Mouse (Mus musculus) kidney, embryonic 15.5 days (tissue): ENCODE measurements around the gene Slc16a13. TPM values are rescaled to one million over a fixed set of nuclear protein-coding genes. Genes with fewer than 3 reads are reported as not detected.
A peak's percentile ranks its signal among the peaks of the same experiment; 100 is the strongest.

ENCODE experiments used
- ATAC-seq: fragments of 200-750 bp; cut with Nextera tagmentation; replicated peaks from 2 replicates; pipeline ENCODE4 v1.8.0; 2017; ENCODE audit warnings: moderate TSS enrichment; ENCODE audit not compliant: low FRiP score
- H3K27ac ChIP-seq: fragments of 300-500 bp; sonication (generic); 2 replicates; pipeline ENCODE4 v1.5.1; 2015; ENCODE audit warnings: mild to moderate bottlenecking, inconsistent platforms
- H3K27me3 ChIP-seq: fragments of 300-500 bp; sonication (generic); 2 replicates; pipeline ENCODE4 v1.6.1; 2015; ENCODE audit warnings: inconsistent platforms
- H3K36me3 ChIP-seq: fragments of 300-500 bp; sonication (generic); 2 replicates; pipeline ENCODE4 v1.6.1; 2015; ENCODE audit warnings: inconsistent platforms
- H3K4me1 ChIP-seq: fragments of 300-500 bp; sonication (generic); 2 replicates; pipeline ENCODE4 v1.6.1; 2015; ENCODE audit warnings: inconsistent platforms
- H3K4me2 ChIP-seq: fragments of 300-500 bp; sonication (generic); 2 replicates; pipeline ENCODE4 v1.6.1; 2015; ENCODE audit warnings: moderate library complexity, mild to moderate bottlenecking, inconsistent platforms
- H3K4me3 ChIP-seq: fragments of 300-500 bp; sonication (generic); replicated peaks from 2 replicates; pipeline ENCODE4 v1.5.1; 2015; ENCODE audit warnings: mild to moderate bottlenecking, inconsistent platforms
- H3K9ac ChIP-seq: fragments of 300-500 bp; sonication (generic); 2 replicates; pipeline ENCODE4 v1.6.1; 2015; ENCODE audit warnings: mild to moderate bottlenecking, inconsistent platforms
- H3K9me3 ChIP-seq: fragments of 300-500 bp; sonication (generic); replicated peaks from 2 replicates; pipeline ENCODE4 v1.6.1; 2016; ENCODE audit warnings: inconsistent platforms
- WGBS: fragments of 180-500 bp; shearing (Covaris S2); methylation state at CpG from one replicate; pipeline ENCODE4 v1.1.7; 2015; ENCODE audit warnings: mixed read lengths; 5-methylcytosine and 5-hydroxymethylcytosine counted together
- polyA plus RNA-seq: library from polyadenylated mRNA; unstranded; fragments of >200 nt; fragmentation: Nextera tagmentation; extraction: Ambion mirVana; gene quantifications from 2 replicates; pipeline ENCODE4 v1.2.1, GENCODE M21; 2015

Slc16a13 gene
- 13.3 TPM in 2 replicates for polyA plus RNA-seq

DNA sequence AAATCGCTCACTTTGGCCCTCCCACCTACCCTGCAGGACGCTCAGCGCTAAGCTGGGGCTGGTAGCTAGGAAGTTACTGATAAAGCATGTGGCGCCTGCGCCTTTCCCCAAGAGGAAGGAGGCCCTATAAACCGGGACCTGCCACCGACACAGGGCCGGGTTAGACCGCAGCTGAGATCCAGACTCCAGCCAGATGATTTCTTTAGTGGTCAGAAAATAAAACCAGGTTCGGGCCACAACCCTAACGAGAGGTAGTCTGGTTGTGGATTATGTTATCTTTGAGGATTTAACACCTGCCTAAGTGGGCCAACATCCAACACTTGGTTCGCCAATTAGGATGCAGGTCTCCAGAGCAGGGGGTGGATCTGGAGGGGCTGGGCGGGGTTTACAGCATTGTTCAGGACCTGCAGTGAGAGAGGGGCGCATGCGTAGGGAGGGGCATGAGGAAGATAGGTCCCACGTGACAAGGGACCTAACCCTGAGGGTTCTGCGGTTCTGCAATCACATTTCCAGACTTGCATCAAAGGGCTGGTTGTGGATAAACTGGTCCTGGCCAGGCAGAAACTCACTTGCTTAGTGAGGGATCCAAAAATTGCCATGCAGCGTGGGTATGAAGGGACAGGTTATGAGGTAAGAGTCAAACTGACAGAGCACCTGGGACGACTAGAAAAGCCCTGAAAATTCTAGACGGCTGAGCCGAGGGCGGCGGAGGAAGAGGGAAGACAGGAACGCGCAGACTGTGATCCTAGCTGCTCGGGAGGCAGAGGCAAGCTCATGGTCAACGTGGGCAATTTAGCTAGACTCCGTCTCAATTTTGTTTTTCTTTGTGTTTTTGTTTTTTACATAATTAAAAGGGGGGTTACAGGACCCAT lies at the start of gene Slc16a13:
TSS of gene Slc16a13 (minus strand) at position 334 of the 872 bp plus-strand sequence.
- Histone ChIP-seq H3K4me2 (peak within 1 kb of the TSS; percentile 93), H3K36me3 (peaks cover 6% of the 10 kb centered on the region; the same call in 1 of the 2 replicates), H3K9ac (peak within 1 kb of the TSS; percentile 67), H3K27me3 (peaks cover 64% of the 10 kb centered on the region), H3K4me3 (peak within 1 kb of the TSS; percentile 58), H3K27ac (peak within 1 kb of the TSS; percentile 89), H3K4me1 (peaks cover 46% of the 10 kb centered on the region), H3K9me3 (no peaks in the 10 kb centered on the region)
- under 1% methylated on average over 28 of the region's 28 CpGs for WGBS
- peak; percentile 93 for ATAC-seq

DNA sequence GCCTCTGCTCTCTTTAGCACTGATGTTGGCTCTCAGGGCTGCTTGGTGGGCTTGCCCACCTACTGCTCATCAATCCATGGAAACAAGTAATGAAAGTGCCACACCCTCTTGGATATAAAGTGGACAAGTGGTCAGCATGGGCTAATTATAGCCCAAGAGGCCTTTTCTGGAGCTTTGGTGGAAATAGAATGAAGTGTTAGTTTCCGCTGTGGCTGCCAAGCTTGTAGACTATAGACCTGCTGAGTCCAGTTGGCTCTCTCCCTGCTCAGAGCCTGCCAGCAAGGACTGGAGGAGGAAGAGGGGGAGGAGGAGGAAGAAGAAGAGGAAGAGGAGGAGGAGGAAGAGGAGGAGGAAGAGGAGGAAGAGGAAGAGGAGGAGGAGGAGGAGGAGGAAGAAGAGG lies 45.5 kb upstream of the Slc16a13 start:
- 78% methylated on average over 1 of the region's 1 CpGs for WGBS
- ATAC-seq = no peak

DNA sequence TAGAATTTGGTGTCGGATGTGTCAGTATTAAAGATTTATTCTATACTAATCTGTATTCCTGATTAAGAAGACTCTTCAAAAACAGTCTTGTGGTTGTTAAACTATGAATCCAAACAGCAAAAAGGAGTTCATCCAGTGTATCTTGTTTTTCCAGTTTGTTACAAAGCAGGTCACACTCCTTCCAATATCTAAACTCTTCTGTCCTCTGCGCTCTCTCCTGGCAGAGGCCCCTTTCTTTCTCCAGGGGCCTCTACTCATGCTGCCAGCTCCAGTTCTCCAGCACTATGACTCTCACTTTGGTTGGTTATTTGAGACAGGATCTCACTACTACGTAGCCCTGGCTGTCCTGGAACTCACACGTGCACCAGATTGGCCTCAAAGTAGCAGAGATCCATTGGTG lies 45.0 kb upstream of the Slc16a13 start:
- no peaks in the 10 kb centered on the region for H3K9me3 ChIP-seq
- H3K27ac ChIP-seq = no peak overlapping the region
- WGBS = 77% methylated on average over 4 of the region's 4 CpGs
- no peak for ATAC-seq
- no peak overlapping the region for H3K4me3 ChIP-seq
- H3K36me3 ChIP-seq = no peaks in the 10 kb centered on the region
- no peak overlapping the region for H3K9ac ChIP-seq
- H3K4me1 ChIP-seq = no peaks in the 10 kb centered on the region
- no peak overlapping the region for H3K4me2 ChIP-seq
- 0 out of 2 replicates have a peak, but pooled peaks cover 4% of the 10 kb centered on the region for H3K27me3 ChIP-seq

More for the DNA sequence above, 45.5 kb upstream of the Slc16a13 start:
- H3K9ac ChIP-seq = no peak overlapping the region
- no peak overlapping the region for H3K27ac ChIP-seq
- 0 out of 2 replicates have a peak, but pooled peaks cover 4% of the 10 kb centered on the region for H3K27me3 ChIP-seq
- H3K9me3 ChIP-seq = no peaks in the 10 kb centered on the region
- no peak overlapping the region for H3K4me3 ChIP-seq
- no peaks in the 10 kb centered on the region for H3K36me3 ChIP-seq
- no peak overlapping the region for H3K4me2 ChIP-seq
- no peaks in the 10 kb centered on the region for H3K4me1 ChIP-seq

DNA sequence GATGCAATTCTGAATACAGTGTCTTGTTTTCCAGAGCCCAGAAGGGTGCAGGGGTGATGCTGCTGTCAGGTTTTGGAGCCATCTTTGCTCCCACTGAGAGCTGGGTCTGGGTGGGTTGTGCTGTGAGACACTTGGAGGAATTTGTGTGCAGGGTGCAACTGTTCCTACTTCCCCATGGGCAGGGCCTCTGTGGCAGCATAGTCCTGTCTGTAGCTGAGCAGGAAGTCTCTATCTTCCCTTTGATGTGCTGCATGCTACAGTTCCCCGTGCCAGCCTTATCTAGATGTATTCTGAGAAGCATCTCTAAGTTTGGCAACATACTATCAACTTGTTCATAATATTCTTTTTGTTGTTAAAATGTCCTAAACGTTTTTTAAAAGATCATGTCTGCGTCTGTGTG lies 44.4 kb upstream of the Slc16a13 start:
- Histone ChIP-seq H3K27me3 (0 out of 2 replicates have a peak, but pooled peaks cover 4% of the 10 kb centered on the region), H3K4me3 (no peak overlapping the region), H3K4me1 (no peaks in the 10 kb centered on the region), H3K27ac (no peak overlapping the region), H3K9ac (no peak overlapping the region), H3K36me3 (no peaks in the 10 kb centered on the region), H3K9me3 (no peaks in the 10 kb centered on the region), H3K4me2 (no peak overlapping the region)
- 64% methylated on average over 3 of the region's 3 CpGs for WGBS
- ATAC-seq = no peak

DNA sequence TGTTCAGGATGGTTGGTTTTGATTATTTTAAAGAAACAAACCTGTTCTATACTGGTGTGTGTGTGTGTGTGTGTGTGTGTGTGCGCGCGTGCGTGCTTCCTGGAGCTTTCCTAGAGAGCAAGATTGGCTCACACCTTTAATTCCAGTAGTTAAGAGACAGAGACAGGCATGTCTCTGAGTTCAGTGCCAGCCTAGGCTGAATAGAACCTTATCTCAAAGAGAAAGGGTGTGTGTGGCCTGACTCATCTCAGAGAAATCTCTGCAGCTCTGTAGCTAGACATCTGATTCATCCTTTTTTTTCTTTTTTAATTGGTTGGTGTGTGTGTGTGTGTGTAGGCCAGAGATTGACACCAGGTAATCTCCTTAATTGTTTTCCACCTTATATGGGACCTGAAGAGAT lies 38.2 kb upstream of the Slc16a13 start:
- 91% methylated on average over 4 of the region's 4 CpGs for WGBS
- Histone ChIP-seq H3K4me3 (no peak overlapping the region), H3K36me3 (no peaks in the 10 kb centered on the region), H3K27me3 (peaks cover 28% of the 10 kb centered on the region), H3K9me3 (no peaks in the 10 kb centered on the region), H3K4me1 (peaks cover 16% of the 10 kb centered on the region), H3K9ac (no peak overlapping the region), H3K27ac (no peak overlapping the region), H3K4me2 (no peak overlapping the region)
- no peak for ATAC-seq

DNA sequence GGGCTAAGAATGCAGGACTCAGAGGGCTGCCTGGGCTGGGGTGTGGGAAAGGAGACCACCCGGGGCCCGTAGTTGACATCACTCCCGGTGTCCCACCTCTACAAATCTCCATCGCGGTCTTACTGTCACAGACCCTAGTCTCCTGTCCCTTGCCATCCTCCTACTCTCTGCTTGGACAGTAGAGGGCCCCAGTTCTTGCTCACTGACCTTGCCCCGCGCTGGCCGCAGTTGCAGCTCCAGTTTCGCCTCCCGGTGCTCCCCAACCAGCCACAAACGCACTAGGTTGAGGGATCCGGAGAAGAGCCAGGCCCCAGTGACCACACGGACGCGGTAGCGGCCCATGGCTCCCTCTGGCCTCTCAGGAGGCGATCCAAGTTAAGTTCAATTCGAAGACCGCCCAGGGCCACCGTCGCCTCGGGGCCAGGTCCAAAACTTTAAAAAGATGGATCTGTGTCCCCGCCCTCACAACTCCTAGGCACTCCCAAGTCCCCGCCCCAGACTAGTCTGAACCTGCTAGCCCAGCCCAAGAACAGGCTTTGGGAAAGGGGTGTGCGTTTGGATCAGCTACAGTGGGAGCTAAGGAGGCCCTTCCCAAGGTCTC lies 34.2 kb upstream of the Slc16a13 start, which contains the start of gene Alox12:
TSS of gene Alox12 (minus strand) at position 423 of the 601 bp plus-strand sequence.
- peaks cover 62% of the 10 kb centered on the region for H3K27me3 ChIP-seq
- no peak within 1 kb of the TSS for H3K27ac ChIP-seq
- peak within 1 kb of the TSS; percentile 25; the same call in 1 of the 2 replicates for H3K9ac ChIP-seq
- no peaks in the 10 kb centered on the region for H3K9me3 ChIP-seq
- peak within 1 kb of the TSS; percentile 67 for H3K4me2 ChIP-seq
- H3K4me3 ChIP-seq = peak within 1 kb of the TSS; percentile 41
- WGBS = 2% methylated on average over 25 of the region's 25 CpGs
- peak; percentile 78 for ATAC-seq
- peaks cover 22% of the 10 kb centered on the region for H3K4me1 ChIP-seq
- no peaks in the 10 kb centered on the region for H3K36me3 ChIP-seq

DNA sequence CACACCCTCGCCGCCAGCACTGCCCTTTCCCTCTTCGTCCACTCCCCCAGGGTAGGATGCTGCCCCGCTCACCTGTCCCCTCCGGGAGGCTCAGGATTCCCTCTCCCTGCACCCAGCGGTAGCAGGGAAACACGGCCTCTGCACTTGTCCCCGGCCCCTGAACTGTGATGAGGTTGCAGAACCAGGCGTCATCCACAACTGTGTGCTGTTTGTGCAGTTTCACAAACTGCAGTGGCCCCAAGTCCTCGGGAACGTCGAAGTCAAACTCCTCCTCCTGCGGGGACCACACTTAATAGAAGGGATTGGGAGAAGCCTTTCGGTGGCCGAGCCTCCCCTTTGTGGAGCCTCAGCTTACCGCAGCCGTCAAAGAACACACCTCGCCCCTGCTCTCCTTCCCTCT lies 33.5 kb upstream of the Slc16a13 start:
- Histone ChIP-seq H3K27ac (no peak overlapping the region), H3K4me1 (peaks cover 22% of the 10 kb centered on the region), H3K9me3 (no peaks in the 10 kb centered on the region), H3K4me2 (peak overlapping the region; percentile 67), H3K4me3 (peak overlapping the region; percentile 41), H3K36me3 (no peaks in the 10 kb centered on the region), H3K9ac (peak overlapping the region; percentile 25; the same call in 1 of the 2 replicates), H3K27me3 (peaks cover 62% of the 10 kb centered on the region)
- WGBS = 5% methylated on average over 18 of the region's 18 CpGs
- ATAC-seq = no peak

DNA sequence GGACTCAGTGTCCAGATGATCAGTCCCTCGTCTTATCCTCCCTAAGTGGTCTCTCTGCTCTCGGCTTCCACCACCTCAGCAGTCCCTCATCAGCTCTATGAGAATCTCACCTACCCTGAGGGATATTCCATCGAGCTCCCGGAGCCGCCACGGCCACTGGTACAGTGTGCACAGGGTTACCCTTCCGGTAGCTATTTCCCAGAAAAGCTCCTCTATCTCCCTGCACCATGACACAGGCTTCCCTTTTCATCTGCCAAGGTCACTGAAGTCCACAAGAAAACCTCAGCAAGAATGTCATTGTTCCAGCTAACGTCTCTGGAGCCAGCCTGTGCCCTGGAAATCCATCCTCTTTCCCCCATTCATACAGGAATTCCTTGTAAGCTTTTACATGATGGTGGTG lies 31.0 kb upstream of the Slc16a13 start:
- no peak for ATAC-seq
- H3K36me3 ChIP-seq = no peaks in the 10 kb centered on the region
- no peaks in the 10 kb centered on the region for H3K9me3 ChIP-seq
- peaks cover 22% of the 10 kb centered on the region for H3K4me1 ChIP-seq
- H3K27me3 ChIP-seq = peaks cover 78% of the 10 kb centered on the region
- no peak overlapping the region for H3K4me3 ChIP-seq
- H3K27ac ChIP-seq = no peak overlapping the region
- H3K4me2 ChIP-seq = no peak overlapping the region
- no peak overlapping the region for H3K9ac ChIP-seq
- WGBS = 73% methylated on average over 8 of the region's 8 CpGs

DNA sequence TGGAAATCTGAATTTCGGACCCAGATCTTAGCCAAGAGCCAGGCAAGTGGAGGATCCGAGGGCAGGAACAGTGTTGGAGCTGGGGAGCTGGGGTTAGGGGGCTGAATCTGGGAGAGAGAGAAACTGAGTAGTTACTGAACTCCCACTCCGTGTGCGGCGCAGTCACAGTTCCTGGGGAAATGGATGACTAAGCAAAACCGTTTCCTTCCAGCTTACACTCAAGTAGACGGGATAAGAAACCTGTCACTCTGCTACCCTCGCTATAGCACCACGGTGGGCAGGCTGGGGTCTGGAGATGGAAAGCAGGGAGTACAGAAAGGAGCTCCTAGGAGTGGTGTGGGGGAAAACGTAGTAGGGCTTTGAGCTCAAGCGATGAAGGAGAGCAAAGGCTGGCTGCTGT lies 29.3 kb upstream of the Slc16a13 start:
- no peak for ATAC-seq
- Histone ChIP-seq H3K9ac (no peak overlapping the region), H3K27me3 (peaks cover 77% of the 10 kb centered on the region), H3K4me1 (peaks cover 17% of the 10 kb centered on the region), H3K27ac (no peak overlapping the region), H3K4me2 (no peak overlapping the region), H3K36me3 (no peaks in the 10 kb centered on the region), H3K4me3 (no peak overlapping the region), H3K9me3 (no peaks in the 10 kb centered on the region)
- 62% methylated on average over 11 of the region's 11 CpGs for WGBS

DNA sequence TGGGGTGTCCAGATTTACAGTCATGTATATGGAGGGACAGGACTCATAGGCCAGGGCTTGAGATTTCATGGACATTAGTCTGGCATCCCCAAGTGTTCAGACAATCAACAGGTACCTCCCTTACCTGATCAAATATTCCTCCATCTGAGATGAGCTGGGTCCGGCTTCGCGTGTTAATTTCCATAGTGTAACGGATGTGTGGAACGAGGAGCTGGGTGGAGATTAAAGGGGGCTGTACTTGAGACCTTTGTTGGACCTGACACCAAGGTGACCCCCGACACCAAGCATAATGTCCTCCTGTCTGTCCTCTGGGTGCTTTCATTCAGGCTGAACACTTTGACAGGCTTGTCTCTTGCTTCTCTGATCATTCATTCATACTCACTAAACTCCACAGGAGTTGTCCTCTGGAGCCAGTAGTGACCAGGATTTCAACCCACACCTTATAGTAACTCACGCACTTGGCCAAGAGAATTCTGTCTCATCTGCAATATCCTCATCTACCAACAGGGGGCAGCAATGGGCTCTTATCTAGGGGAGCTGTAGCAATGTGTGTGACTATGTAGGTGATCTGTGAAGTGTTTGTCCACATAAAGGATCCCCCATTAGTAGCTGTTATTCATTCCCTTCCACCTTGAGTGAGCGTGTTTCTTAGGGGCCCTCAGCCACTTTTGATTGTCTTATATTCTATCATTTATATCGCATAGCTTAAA lies 26.4 kb upstream of the Slc16a13 start:
- Histone ChIP-seq H3K4me1 (no peaks in the 10 kb centered on the region), H3K36me3 (no peaks in the 10 kb centered on the region), H3K27me3 (peaks cover 56% of the 10 kb centered on the region), H3K4me3 (no peak overlapping the region), H3K4me2 (no peak overlapping the region), H3K9me3 (no peaks in the 10 kb centered on the region), H3K27ac (no peak overlapping the region), H3K9ac (no peak overlapping the region)
- no peak for ATAC-seq
- 50% methylated on average over 9 of the region's 9 CpGs for WGBS

DNA sequence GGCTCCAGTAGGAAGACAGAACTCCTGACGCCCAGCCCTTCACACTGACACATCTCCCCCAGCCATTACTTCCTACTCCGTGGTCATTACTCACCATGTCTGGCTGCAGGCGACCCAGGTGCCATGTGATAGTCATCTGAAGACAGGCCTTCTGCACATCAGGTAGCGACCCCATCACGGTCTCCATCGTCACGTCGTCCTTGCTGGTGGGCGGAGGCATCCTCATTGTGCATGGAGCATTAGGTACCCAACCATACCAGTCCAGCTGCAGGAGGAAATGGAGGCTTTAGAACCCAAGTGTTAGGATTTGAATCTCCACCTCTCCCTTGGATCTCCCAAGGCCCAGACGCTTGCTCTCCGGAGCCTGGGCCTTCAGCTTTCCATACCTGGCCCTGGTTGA lies 21.7 kb upstream of the Slc16a13 start:
- 73% methylated on average over 11 of the region's 11 CpGs for WGBS
- H3K36me3 ChIP-seq = no peaks in the 10 kb centered on the region
- H3K27ac ChIP-seq = no peak overlapping the region

More for the DNA sequence above, 21.7 kb upstream of the Slc16a13 start:
- Histone ChIP-seq H3K9me3 (no peaks in the 10 kb centered on the region), H3K4me2 (no peak overlapping the region), H3K27me3 (peaks cover 24% of the 10 kb centered on the region), H3K4me1 (peaks cover 19% of the 10 kb centered on the region), H3K4me3 (no peak overlapping the region), H3K9ac (no peak overlapping the region)
- ATAC-seq = no peak
